Mouse (Mus musculus): ENCODE data around the gene Msh5.
"Not testable (repeated sequence)": the region's sequence is repeated elsewhere in the genome, so short reads cannot be mapped to it uniquely, and the experiment has no call there.

Gene Msh5

GRCm38 (mm10) chr17:35022541-35023060, 23.9 kb downstream of the Msh5 start:
- DNase-seq, result no peak

GRCm38 (mm10) chr17:35021842-35022477, 24.6 kb downstream of the Msh5 start:
- peak in 1 of 2 experiments; percentile 39 for DNase-seq

- peak; percentile 94 to 95 for DNase-seq
Measured at GRCm38 (mm10) chr17:35021163-35021808, 25.3 kb downstream of the Msh5 start.

- no peak for DNase-seq
Measured at GRCm38 (mm10) chr17:35020551-35020950, 26.0 kb downstream of the Msh5 start.

GRCm38 (mm10) chr17:35019894-35020293, 26.7 kb downstream of the Msh5 start:
- no peak for DNase-seq

- no peak for DNase-seq
Measured at GRCm38 (mm10) chr17:35018171-35018570, 28.4 kb downstream of the Msh5 start.

GRCm38 (mm10) chr17:35017706-35018030, 28.9 kb downstream of the Msh5 start:
- DNase-seq, result no peak

GRCm38 (mm10) chr17:35016791-35017705, 29.5 kb downstream of the Msh5 start:
- no peak for DNase-seq

- peak; percentile 56 to 74 for DNase-seq
Measured at GRCm38 (mm10) chr17:35016376-35016775, 30.2 kb downstream of the Msh5 start, which contains the start of gene Vwa7. Gene Vwa7 (plus strand): TSS chr17:35016579.

GRCm38 (mm10) chr17:35015296-35015695, 31.2 kb downstream of the Msh5 start:
- no peak for DNase-seq

- no peak for DNase-seq
Measured at GRCm38 (mm10) chr17:35013221-35013620, 33.3 kb downstream of the Msh5 start.

GRCm38 (mm10) chr17:35012430-35012829, 34.1 kb downstream of the Msh5 start:
- no peak for DNase-seq

- no peak for DNase-seq
Measured at GRCm38 (mm10) chr17:35011440-35011839, 35.1 kb downstream of the Msh5 start.

GRCm38 (mm10) chr17:35009586-35009985, 37.0 kb downstream of the Msh5 start:
- DNase-seq, result no peak

- no peak for DNase-seq
Measured at GRCm38 (mm10) chr17:35007387-35007991, 39.1 kb downstream of the Msh5 start.

- DNase-seq, result not testable (repeated sequence)
Measured at GRCm38 (mm10) chr17:35005902-35006301, 40.6 kb downstream of the Msh5 start.

GRCm38 (mm10) chr17:35005158-35005557, 41.4 kb downstream of the Msh5 start:
- no peak for DNase-seq

GRCm38 (mm10) chr17:35004075-35004717, 42.3 kb downstream of the Msh5 start:
- no peak for DNase-seq

GRCm38 (mm10) chr17:35003022-35003838, 43.3 kb downstream of the Msh5 start:
- no peak for DNase-seq

- DNase-seq, result peak in 1 of 2 experiments; percentile 25
Measured at GRCm38 (mm10) chr17:35002153-35002865, 44.2 kb downstream of the Msh5 start.
